Mouse (Mus musculus) lung, adult 2 months (tissue): ENCODE results near the gene Cox7a2l.

Experiments used
- CTCF ChIP-seq: fragments of 200-500 bp; IDR thresholded peaks from 2 replicates; pipeline ENCODE4 v1.5.1; 2011; ENCODE audit warnings: mild to moderate bottlenecking, low read length, control low read depth; ENCODE audit not compliant: insufficient read depth
- POLR2A ChIP-seq: fragments of 200-500 bp; IDR thresholded peaks from 2 replicates; pipeline ENCODE4 v1.6.1; 2011; ENCODE audit warnings: low read depth, mild to moderate bottlenecking, control low read depth, low read length, borderline replicate concordance; ENCODE audit errors: extremely low read depth

- TF ChIP-seq CTCF (no peak), POLR2A (no peak)
These were observed 34.2 kb downstream of the Cox7a2l start for GRCm38 (mm10) chr17:83482817-83483536.
